Mouse (Mus musculus) layer of hippocampus, adult 18-20 months (tissue): Measurements from ENCODE around the gene Pml. TPM values are rescaled to one million over a fixed set of nuclear protein-coding genes. Genes with fewer than 3 reads are reported as not detected.

Experiments used
- DNase-seq, 2 experiments: peaks; one replicate each; pipeline ENCODE4 v3.0.0; 2022; ENCODE audit warnings: low spot score in 2 of 2
- microRNA-seq, 2 experiments: library from miRNA; unstranded; fragments of <30 nt; microRNA quantifications; one replicate each; pipeline ENCODE4 v1.2.0; 2021
- total RNA-seq, 2 experiments: library from RNA; stranded (reverse); gene quantifications; 2 replicates each; pipeline ENCODE4 v1.2.3; 2021

The Pml gene
- total RNA-seq, 2 experiments from 2014 or later, result 13.2 to 15.8 TPM

GRCm38 (mm10) chr9:58175745-58176487, 73.7 kb downstream of the Pml start:
- DNase-seq, result peak in 1 of 2 experiments; percentile 82

GRCm38 (mm10) chr9:58174818-58175251, 74.8 kb downstream of the Pml start:
- DNase-seq, result peak in 1 of 2 experiments; percentile 82

GRCm38 (mm10) chr9:58172863-58173262, 76.7 kb downstream of the Pml start:
- no peak for DNase-seq

- no peak for DNase-seq
Measured at GRCm38 (mm10) chr9:58169426-58169825, 80.2 kb downstream of the Pml start.

- no peak for DNase-seq
Measured at GRCm38 (mm10) chr9:58168880-58169279, 80.7 kb downstream of the Pml start.

Small RNA genes lying within 50 kb of the gene (microRNA-seq; reads per million reads assigned to microRNA genes)
- 0 reads per million in 2 experiments for gene Mir6385

Other genes with a start within 250 kb of the Pml start
- gene Cyp11a1, start 243.4 kb downstream of the Pml start, total RNA-seq, result 1 to 10 TPM in 1 of 2 experiments, under 1 TPM in 1; 0.94 to 1.7 TPM
- 10 to 100 TPM; 18.2 to 18.4 TPM for gene Stra6, start 186.0 kb downstream of the Pml start, total RNA-seq
- gene Ccdc33, start 131.0 kb downstream of the Pml start, total RNA-seq, result under 1 TPM; 0.91 to 0.94 TPM
- 10 to 100 TPM; 10.1 to 15.5 TPM for gene Islr, start 45.5 kb downstream of the Pml start, total RNA-seq
- gene Islr2, start 45.5 kb downstream of the Pml start, total RNA-seq, result 100 to 1,000 TPM; 113 to 122 TPM
- gene Stoml1, start 3.4 kb upstream of the Pml start, total RNA-seq, result 10 to 100 TPM; 77.5 to 80.3 TPM
- gene Loxl1, start 63.4 kb upstream of the Pml start, total RNA-seq, result 1 to 10 TPM; 2.5 to 3.2 TPM
- gene Tbc1d21, start 120.7 kb upstream of the Pml start, total RNA-seq, result not detected
- 100 to 1,000 TPM; 255 to 268 TPM for gene Insyn1, start 238.8 kb upstream of the Pml start, total RNA-seq